Mouse (Mus musculus): ENCODE measurements around the gene Got2.

Got2 gene

GRCm38 (mm10) chr8:95888285-95889136, at the start of gene Got2:
Gene Got2 (minus strand): TSS chr8:95888547.
- peak; percentile 94 for DNase-seq

- DNase-seq = no peak
Observed at GRCm38 (mm10) chr8:95932841-95933240, 44.5 kb upstream of the Got2 start.

DNA sequence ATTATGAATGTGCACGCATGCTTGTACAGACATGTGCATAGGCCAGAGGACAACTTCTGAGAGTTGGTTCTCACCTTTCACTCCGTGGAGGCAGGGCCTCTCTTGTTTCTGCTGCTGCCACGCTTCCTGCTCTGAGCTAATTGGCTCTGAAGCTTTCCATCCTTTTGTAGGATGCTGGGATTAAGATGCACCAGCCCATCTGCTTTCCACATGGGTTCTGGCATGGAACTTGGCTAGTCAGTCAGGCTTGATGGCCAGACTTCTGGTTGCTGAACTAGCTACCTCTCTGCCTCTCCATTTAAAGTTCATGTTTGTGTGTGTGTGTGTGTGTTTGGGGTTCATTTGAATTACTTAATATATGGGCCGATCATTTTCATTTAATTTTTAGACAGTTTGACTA, 41.5 kb upstream of the Got2 start:
- no peak for DNase-seq

DNA sequence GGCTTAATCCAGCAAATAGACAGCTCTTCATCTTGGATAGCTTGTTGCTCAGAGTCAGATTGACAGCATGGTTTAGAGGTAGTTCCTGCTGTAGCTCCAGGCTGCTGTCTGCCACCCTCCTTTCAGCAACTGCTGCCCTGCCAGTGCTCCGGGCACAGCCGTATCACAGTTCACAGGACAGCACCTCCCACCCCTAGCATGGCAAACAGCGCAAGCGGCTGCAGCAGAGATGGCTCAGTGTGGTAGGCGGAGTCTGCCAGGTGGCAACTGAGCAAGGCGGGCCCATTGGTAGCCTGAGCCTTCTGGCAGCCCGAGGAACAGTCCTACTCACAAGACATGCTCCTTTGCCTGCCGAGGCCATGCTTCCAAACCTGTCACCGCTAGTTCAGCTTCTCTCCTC, 27.8 kb upstream of the Got2 start:
- peak; percentile 41 for DNase-seq

- peak; percentile 85 for DNase-seq
Observed at GRCm38 (mm10) chr8:95914905-95915643, 26.7 kb upstream of the Got2 start.

GRCm38 (mm10) chr8:95911240-95911639, 22.9 kb upstream of the Got2 start:
- DNase-seq = no peak

GRCm38 (mm10) chr8:95907885-95908284, 19.5 kb upstream of the Got2 start:
- peak; percentile 13 for DNase-seq

- DNase-seq = no peak
Observed at GRCm38 (mm10) chr8:95906738-95907137, 18.4 kb upstream of the Got2 start.

GRCm38 (mm10) chr8:95901864-95902263, 13.5 kb upstream of the Got2 start:
- peak; percentile 13 for DNase-seq

GRCm38 (mm10) chr8:95893701-95894100, 5.4 kb upstream of the Got2 start:
- no peak for DNase-seq

- DNase-seq = peak; percentile 91
Observed at GRCm38 (mm10) chr8:95887578-95888284, 616 bp downstream of the Got2 start.

DNA sequence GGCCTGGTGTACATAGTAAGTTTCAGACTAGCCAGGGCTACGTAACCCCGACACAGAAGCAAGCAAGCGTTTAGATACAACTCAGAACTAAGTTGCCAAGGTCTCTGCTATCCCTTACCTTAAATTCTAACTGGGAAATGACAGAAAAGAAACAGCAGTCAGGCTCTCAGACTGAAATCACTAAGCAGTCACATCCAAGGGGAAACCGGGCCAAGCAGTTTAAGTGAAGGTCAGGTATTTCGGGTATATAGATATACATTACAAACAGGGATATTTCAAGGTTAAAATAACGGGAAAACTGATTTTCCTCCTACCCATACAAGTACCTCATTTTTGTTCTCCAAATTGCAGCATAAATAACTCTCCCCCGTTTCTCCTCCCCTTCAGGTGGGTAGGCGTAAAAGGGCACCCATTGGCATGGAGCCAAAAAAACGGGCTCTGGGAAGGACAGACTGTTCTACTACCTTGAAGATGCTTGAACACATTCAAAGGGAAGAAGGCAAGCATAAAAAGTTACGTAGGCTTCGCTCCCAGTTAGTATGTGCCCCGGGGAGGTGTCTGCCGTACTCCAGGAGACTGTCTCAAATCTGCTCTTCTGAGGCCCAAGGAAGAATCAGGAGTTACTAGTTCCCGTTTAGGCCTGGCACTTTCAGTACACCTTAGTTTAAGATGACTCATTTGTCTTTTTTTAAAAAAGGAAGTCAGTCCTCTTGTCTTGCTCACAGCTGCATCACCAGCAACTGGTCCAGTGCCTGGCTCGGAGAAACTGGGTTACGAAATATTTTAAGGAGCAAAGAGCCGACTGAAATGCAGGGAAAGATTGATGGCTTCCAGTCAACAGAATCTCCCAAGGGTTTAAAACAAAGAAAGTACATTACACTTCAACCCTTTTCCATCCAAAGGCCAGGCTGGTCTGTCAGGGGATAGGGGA, 1.4 kb downstream of the Got2 start:
- DNase-seq = peak; percentile 60

DNA sequence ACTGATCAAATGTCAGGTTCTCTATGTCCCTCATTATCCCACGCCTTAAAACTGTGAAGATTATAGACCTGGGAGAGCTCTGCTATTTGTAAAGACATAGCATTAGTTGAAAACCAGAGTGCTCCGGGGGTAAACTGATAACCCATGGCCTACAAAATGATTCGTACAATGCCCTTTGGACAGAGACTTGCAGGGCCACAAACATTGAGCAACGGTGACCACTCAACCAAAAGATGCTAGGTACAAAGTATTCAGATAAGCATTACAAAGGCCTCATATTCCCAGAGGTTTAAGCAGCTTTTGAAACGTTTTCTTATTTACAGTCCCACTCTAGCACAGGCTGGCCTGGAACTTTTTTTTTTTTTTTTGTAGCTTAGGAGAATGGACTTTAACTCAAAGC, 2.4 kb downstream of the Got2 start:
- DNase-seq = no peak

DNA sequence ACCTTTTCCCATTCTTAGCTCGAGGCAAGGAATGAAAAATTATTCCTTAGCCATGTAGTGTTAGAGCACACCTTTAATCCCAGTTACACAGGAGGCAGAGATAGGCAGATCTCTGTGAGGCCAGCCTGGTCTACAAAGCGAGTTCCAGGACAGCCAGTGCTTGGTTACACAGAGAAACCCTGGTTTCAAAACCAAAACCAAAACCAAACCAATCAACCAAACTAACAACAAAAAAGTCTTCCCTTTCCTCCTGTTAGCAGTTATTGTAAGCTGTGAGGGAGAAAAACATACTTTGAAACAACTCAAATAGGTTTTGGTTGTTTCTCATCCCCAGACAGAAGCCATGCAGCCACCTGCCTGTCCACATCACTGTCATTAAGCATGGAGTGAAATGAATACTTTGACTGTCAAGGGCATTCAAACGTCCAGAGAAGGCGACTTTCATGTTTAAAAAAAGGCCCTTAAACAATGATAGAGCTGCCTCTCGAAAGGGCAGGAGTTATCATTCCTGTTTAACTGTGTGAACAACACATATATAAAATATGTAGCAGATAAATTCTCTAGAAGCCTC, 3.0 kb downstream of the Got2 start:
- no peak for DNase-seq

GRCm38 (mm10) chr8:95884491-95884890, 3.9 kb downstream of the Got2 start:
- peak; percentile 51 for DNase-seq

DNA sequence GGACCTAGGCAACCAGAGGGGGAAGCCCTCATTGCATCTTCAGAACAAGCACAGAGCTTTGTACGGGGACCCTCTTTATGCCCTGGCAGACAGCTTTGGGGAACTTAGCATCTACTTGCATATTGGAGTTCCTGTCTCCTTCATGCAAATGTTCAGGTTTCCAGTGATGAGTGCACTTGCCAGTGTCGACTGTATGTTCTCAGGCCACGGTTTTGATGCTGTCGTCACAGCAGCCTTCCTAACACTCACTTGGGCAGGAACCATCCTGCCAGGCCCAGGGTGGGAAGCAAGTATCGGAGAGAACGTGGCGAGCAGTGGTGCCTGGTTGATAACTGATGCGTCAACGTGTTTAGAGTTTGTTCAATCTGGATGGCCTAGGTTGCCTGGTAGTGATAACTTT, 6.2 kb downstream of the Got2 start:
- DNase-seq = no peak

- peak; percentile 24 for DNase-seq
Observed at GRCm38 (mm10) chr8:95881576-95881975, 6.8 kb downstream of the Got2 start.

DNA sequence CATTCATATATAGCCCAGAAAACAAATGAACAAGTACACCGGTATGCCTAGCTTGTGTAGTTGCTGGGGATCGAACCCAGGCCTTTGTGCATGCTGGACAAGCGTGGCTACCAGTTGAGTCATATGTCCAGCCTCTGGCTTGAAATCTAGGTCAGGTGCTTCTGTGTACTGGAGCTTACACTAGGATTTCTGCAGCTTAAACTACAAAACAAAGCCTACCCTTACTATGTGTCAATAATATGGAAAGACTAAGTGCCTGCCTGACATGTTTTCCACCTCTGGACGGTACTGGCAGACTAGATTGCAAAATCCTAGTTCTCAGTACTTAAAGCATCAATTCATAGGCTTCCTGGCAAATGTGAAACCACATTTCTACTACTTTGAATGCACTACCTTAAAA, 8.5 kb downstream of the Got2 start:
- no peak for DNase-seq

- peak; percentile 82 for DNase-seq
Observed at GRCm38 (mm10) chr8:95878176-95878962, 10.0 kb downstream of the Got2 start.

DNA sequence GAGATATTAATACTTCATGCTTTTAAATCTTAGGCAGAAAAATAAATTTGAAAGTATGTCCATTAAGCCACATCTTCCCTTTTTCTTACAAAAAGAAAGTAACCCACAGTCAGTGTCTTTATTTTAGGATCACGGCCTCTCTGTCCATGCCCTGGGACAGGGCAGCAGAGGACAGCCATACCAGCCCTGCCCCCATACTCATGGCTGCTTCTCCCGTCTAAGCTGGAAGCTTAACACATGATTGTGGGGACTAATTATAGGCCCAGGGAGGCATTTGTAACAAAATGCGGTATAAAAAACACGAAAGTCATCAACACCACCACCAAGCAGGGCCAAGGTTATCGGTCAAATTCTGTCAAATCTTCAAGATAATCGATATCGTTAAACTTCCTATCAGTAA, 13.1 kb downstream of the Got2 start:
- no peak for DNase-seq

GRCm38 (mm10) chr8:95871690-95872089, 16.7 kb downstream of the Got2 start:
- no peak for DNase-seq

Data from kidney, postnatal 10 days (tissue).